Mouse (Mus musculus) heart, postnatal 0 days (tissue): ENCODE data around the gene Usp21.

ENCODE experiments used
- CTCF ChIP-seq: IDR thresholded peaks from 2 replicates; pipeline ENCODE4 v1.5.1; 2016; ENCODE audit warnings: antibody characterized with exemption, control low read depth, low read depth
- EP300 ChIP-seq: IDR thresholded peaks from 2 replicates; pipeline ENCODE4 v1.6.1; 2016; ENCODE audit warnings: antibody characterized with exemption, low read depth

GRCm38 (mm10) chr1:171325571-171325970, 37.8 kb upstream of the Usp21 start:
- TF ChIP-seq CTCF (no peak), EP300 (no peak)
